Mouse (Mus musculus) C2C12 (cell line): ENCODE data around the gene Fbxo2.

Source experiments
- CTCF ChIP-seq: IDR thresholded peaks from one replicate; pipeline ENCODE4 v1.5.1; 2011; ENCODE audit not compliant: control insufficient read depth, insufficient read depth, insufficient read length
- USF1 ChIP-seq: IDR thresholded peaks from one replicate; pipeline ENCODE4 v1.6.1; 2011; ENCODE audit warnings: low read depth, mild to moderate bottlenecking, control low read depth, moderate library complexity

GRCm38 (mm10) chr4:148151267-148152168 lies 8.9 kb upstream of the Fbxo2 start, which contains the start of gene Fbxo6:
- TF ChIP-seq USF1 = no peak
- TF ChIP-seq CTCF = peak; percentile 75
